Mouse (Mus musculus): ENCODE data around the gene Zfhx2.

- TF ChIP-seq CTCF (IDR thresholded peaks at IDR 0.05; ENCODE audit: control insufficient read depth, insufficient read depth, insufficient replicate concordance, low read depth, low read length) (no peak; the same call in 1 of the 2 replicates), POLR2A (IDR thresholded peaks at IDR 0.05; ENCODE audit: control insufficient read depth, low read depth, low read length) (no peak)
Observed at GRCm38 (mm10) chr14:55114759-55115701, 22.9 kb upstream of the Zfhx2 start.
